Mouse (Mus musculus): ENCODE results near the gene Slc10a6. TPM values are rescaled to one million over a fixed set of nuclear protein-coding genes. Genes with fewer than 3 reads are reported as not detected.

Slc10a6 gene
- not detected in 4 replicates for total RNA-seq (2023)

DNA sequence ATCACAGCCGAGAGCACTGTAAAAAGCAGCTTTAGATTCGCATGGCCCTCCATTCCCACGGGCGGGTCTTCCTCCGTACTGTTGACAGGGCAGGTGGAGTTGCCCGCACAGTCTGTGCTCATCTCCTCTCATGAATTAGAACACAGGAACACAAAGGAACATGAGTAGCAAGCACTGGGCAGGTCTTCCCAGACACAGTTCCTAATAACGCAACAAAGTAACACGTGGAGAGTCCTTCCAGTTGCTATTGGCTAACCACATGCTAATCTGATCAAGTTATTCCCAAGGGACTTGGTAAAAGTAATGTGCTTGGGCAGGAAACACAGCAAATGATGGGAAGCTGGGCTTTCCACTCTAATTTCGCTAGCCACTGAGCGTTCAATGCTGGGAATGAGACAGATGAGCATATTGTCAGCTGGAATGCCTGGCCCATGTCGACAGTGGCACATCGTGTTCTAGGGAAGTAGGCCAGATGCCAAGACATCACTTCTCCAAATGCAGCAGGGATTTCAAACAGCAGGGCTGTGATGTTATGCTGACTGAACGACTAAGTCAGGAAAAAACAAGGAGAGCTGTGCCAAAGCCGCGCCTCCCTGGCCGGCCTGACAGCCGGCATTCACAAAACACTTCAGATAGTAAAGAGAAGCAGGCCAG lies at the start of gene Slc10a6:
Slc10a6 (minus strand) TSS at position 293 of the 654 bp plus-strand sequence.

GRCm38 (mm10) chr5:103655346-103656118 lies 26.3 kb upstream of the Slc10a6 start, which contains the start of gene 1700016H13Rik:
Gene 1700016H13Rik (minus strand): TSS chr5:103656010.

Other genes starting within 250 kb of the Slc10a6 start
- gene Ptpn13, start 204.2 kb downstream of the Slc10a6 start, total RNA-seq (2023), result 0.06 to 0.13 TPM (median 0.09 TPM) in 3 of 4 replicates, not detected in the other
- gene 1700016H13Rik, start 26.6 kb upstream of the Slc10a6 start, total RNA-seq (2023), result not detected in 4 replicates
- 191 to 221 TPM (median 200 TPM) in 4 replicates for gene Aff1, start 63.0 kb upstream of the Slc10a6 start, total RNA-seq (2023)